Mouse (Mus musculus): ENCODE data around the gene Gpx4.

DNA sequence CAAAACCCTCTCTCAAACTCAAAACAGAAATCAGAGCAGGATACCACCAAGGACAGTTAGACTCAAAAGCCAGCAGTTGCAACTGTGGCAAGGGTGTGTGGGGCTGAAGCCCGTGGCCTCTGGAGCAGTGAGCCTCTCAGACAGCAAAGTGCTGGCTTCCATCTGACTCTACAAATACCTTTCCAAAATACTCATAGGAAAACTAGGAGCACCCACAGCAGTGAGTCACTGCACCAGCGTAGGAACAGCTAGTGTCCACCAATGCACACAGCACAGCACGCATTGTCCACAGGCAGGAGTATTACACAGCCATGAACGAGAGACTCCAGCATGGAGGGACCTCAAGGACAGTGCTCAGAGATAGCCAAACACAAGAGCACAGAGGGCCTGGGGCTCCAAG is 29.4 kb downstream of the Gpx4 start:
- TF ChIP-seq CTCF (IDR thresholded peaks at IDR 0.05; ENCODE audit: extremely low read depth, insufficient read depth, low read length) (no peak), POLR2A (IDR thresholded peaks at IDR 0.05; ENCODE audit: extremely low read depth, insufficient read depth, low read length) (no peak)

All from cortical plate, adult 2 months (tissue).